In the genomic region with DNA sequence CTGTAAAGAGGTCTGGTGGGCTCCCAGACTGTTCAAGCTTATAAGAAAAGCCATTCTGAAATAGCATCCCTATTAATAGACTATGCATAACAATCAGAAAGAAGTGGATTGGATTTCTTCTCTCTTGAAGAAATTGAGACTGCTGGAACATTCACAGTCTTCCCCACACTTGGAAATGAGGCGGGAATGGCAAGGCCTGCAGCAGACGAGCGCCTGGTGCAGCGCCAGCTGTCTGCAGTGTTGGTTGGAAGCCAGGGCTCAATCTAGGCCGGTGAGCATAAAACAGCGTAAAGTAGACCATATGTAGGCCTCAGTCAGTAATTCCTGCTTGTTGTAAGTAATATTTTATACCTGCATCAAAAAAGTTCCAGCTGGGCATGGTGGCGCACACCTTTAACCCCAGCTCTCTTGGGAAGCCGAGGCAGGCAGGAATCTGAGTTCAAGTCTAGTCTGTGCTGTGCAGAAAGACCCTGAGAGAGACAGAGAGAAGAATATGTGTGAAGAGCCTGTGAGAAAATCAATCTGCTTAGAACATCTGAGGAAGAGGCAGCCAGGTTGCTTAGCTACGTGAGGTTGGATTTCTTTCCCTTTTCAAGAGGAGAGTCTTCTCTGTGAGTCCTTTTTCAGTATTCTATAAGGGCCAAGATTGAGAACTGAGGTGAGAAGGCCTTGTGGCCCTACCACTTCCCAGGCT, we compare ENCODE assay signal across 10 mouse cellular contexts. TPM values are rescaled to one million over a fixed set of nuclear protein-coding genes. Genes with fewer than 3 reads are reported as not detected.
A peak's percentile ranks its signal among the peaks of the same experiment; 100 is the strongest.
DNase-seq lines count a peak whose midpoint lies in the region; ATAC-seq and TF ChIP-seq lines count a peak whose summit lies in the region.
"Had no signal": no experiment of that assay in that cellular context is flagged by ENCODE, and none has a peak within 500 bp of the region (broad histone marks: within the 10 kb centered on the region; RNA-seq: fewer than 3 reads in every experiment).

No protein-coding gene starts in this region.

- H3K9me3 ChIP-seq in lung, postnatal 0 days (ENCODE audit: low read length), result no peaks in the 10 kb centered on the region
- no peaks in the 10 kb centered on the region for H3K9me3 ChIP-seq in intestine, embryonic 15.5 days
- H3K9me3 ChIP-seq in kidney, embryonic 16.5 days (ENCODE audit: low read length), result no peaks in the 10 kb centered on the region
- H3K9me3 ChIP-seq: midbrain, embryonic 12.5 days had no signal

- no peak for TF ChIP-seq EP300 in lung, postnatal 0 days (IDR thresholded peaks at IDR 0.05)

- TF ChIP-seq POLR2A in cortical plate, adult 2 months (IDR thresholded peaks at IDR 0.05; ENCODE audit: extremely low read depth, insufficient read depth, low read length), result no peak

- H3K27ac ChIP-seq in lung, postnatal 0 days (ENCODE audit: low read length), result no peak overlapping the region
- H3K27ac ChIP-seq in cortical plate, adult 2 months (ENCODE audit: insufficient read depth, low read length), result peak overlapping the region; percentile 59; the same call in 1 of the 2 replicates
- no peak overlapping the region for H3K27ac ChIP-seq in intestine, embryonic 15.5 days
- H3K27ac ChIP-seq in kidney, embryonic 16.5 days (ENCODE audit: low read length), result no peak overlapping the region
- H3K27ac ChIP-seq: midbrain, embryonic 12.5 days had no signal

- no peaks in the 10 kb centered on the region for H3K27me3 ChIP-seq in lung, postnatal 0 days (replicated peaks; ENCODE audit: insufficient read depth, low read length)
- no peaks in the 10 kb centered on the region for H3K27me3 ChIP-seq in intestine, embryonic 15.5 days (replicated peaks)
- no peaks in the 10 kb centered on the region for H3K27me3 ChIP-seq in kidney, embryonic 16.5 days (ENCODE audit: insufficient read depth, low read length)
- H3K27me3 ChIP-seq: midbrain, embryonic 12.5 days had no signal

- 0 out of 2 replicates have a peak, but pooled peaks cover 3% of the 10 kb centered on the region for H3K36me3 ChIP-seq in lung, postnatal 0 days (ENCODE audit: insufficient read depth, low read length)
- no peaks in the 10 kb centered on the region for H3K36me3 ChIP-seq in intestine, embryonic 15.5 days
- peaks cover 11% of the 10 kb centered on the region; the same call in 1 of the 2 replicates for H3K36me3 ChIP-seq in kidney, embryonic 16.5 days (ENCODE audit: insufficient read depth, low read length)

- no peak for TF ChIP-seq CTCF in lung, postnatal 0 days (IDR thresholded peaks at IDR 0.05)
- no peak for TF ChIP-seq CTCF in cortical plate, adult 2 months (IDR thresholded peaks at IDR 0.05; ENCODE audit: extremely low read depth, insufficient read depth, low read length)

- 68% methylated on average over 9 of the region's 9 CpGs for WGBS in lung, postnatal 0 days
- 79% methylated on average over 9 of the region's 9 CpGs for WGBS in intestine, embryonic 15.5 days
- WGBS in kidney, embryonic 16.5 days, result 89% methylated on average over 9 of the region's 9 CpGs

- ATAC-seq in lung, postnatal 0 days, result no peak
- ATAC-seq in intestine, embryonic 15.5 days, result no peak
- no peak for ATAC-seq in kidney, embryonic 16.5 days (ENCODE audit: low FRiP score, low TSS enrichment)

- no peak overlapping the region for H3K4me3 ChIP-seq in lung, postnatal 0 days (ENCODE audit: low read depth, low read length)
- H3K4me3 ChIP-seq in cortical plate, adult 2 months (ENCODE audit: insufficient read depth, low read length), result no peak overlapping the region
- no peak overlapping the region for H3K4me3 ChIP-seq in intestine, embryonic 15.5 days (replicated peaks)
- no peak overlapping the region for H3K4me3 ChIP-seq in kidney, embryonic 16.5 days (ENCODE audit: low read length)
- H3K4me3 ChIP-seq: midbrain, embryonic 12.5 days had no signal

- peak; percentile 28 for DNase-seq in lung, postnatal 0 days (ENCODE audit: low spot score)
- no peak for DNase-seq in lung, adult 18-20 months
- peak; percentile 64 for DNase-seq in layer of hippocampus, adult 9-11 months
- peak; percentile 76 for DNase-seq in right cerebral cortex, postnatal 14 days
- no peak for DNase-seq in heart, adult 18-20 months
- DNase-seq: thymus, postnatal 25 days had no signal

- H3K9ac ChIP-seq in lung, postnatal 0 days (replicated peaks; ENCODE audit: low read depth), result no peak overlapping the region
- no peak overlapping the region for H3K9ac ChIP-seq in intestine, embryonic 15.5 days
- no peak overlapping the region for H3K9ac ChIP-seq in kidney, embryonic 16.5 days (replicated peaks; ENCODE audit: low read length)
- H3K9ac ChIP-seq: midbrain, embryonic 12.5 days had no signal

- H3K4me2 ChIP-seq in lung, postnatal 0 days (replicated peaks; ENCODE audit: low read depth, low read length), result no peak overlapping the region
- H3K4me2 ChIP-seq in intestine, embryonic 15.5 days (replicated peaks), result no peak overlapping the region
- H3K4me2 ChIP-seq in kidney, embryonic 16.5 days (replicated peaks; ENCODE audit: low read depth, low read length), result no peak overlapping the region
- H3K4me2 ChIP-seq: midbrain, embryonic 12.5 days had no signal

- peaks cover 6% of the 10 kb centered on the region; the same call in 1 of the 2 replicates for H3K4me1 ChIP-seq in lung, postnatal 0 days (ENCODE audit: insufficient read depth, low read depth, low read length)
- H3K4me1 ChIP-seq in cortical plate, adult 2 months (ENCODE audit: control insufficient read depth, insufficient read depth, low read length), result peaks cover 8% of the 10 kb centered on the region
- no peaks in the 10 kb centered on the region for H3K4me1 ChIP-seq in intestine, embryonic 15.5 days (replicated peaks)
- peaks cover 12% of the 10 kb centered on the region for H3K4me1 ChIP-seq in kidney, embryonic 16.5 days (ENCODE audit: insufficient read depth, low read length)
- H3K4me1 ChIP-seq: midbrain, embryonic 12.5 days had no signal

RNA-seq across cellular contexts. Expression of a gene that starts 8.5 kb away (rescaled TPM):
- 106 and 107 TPM in 2 replicates for polyA plus RNA-seq in lung, postnatal 0 days (2015; fragmentation: Nextera tagmentation; extraction: Ambion mirVana)
- 69.4 and 73.0 TPM in 2 replicates for polyA plus RNA-seq in cortical plate, adult 2 months (2012; rRNA removed)
- total RNA-seq in heart, adult 18-20 months (2021), result 10 to 100 TPM; 71.6 to 78.8 TPM
- polyA plus RNA-seq in intestine, embryonic 15.5 days (2015; fragmentation: Nextera tagmentation; extraction: Ambion mirVana), result 151 and 155 TPM in 2 replicates
- polyA plus RNA-seq in kidney, embryonic 16.5 days (2015; fragmentation: Nextera tagmentation; extraction: Ambion mirVana), result 137 and 142 TPM in 2 replicates

RNA-seq across cellular contexts. Expression of a gene that starts 9.0 kb away (rescaled TPM):
- 12.4 and 14.5 TPM in 2 replicates for polyA plus RNA-seq in lung, postnatal 0 days (2015; fragmentation: Nextera tagmentation; extraction: Ambion mirVana)
- polyA plus RNA-seq in cortical plate, adult 2 months (2012; rRNA removed), result 4.7 and 5.8 TPM in 2 replicates
- total RNA-seq in heart, adult 18-20 months (2021), result 10 to 100 TPM; 12.3 to 13.1 TPM
- 13.3 and 15.0 TPM in 2 replicates for polyA plus RNA-seq in intestine, embryonic 15.5 days (2015; fragmentation: Nextera tagmentation; extraction: Ambion mirVana)
- polyA plus RNA-seq in kidney, embryonic 16.5 days (2015; fragmentation: Nextera tagmentation; extraction: Ambion mirVana), result 16.0 and 17.9 TPM in 2 replicates

Comparison
In these comparisons a context has a peak if more than half of its experiments do, and no peak if none do; other contexts are left out.
1. DNase-seq: peak in lung, postnatal 0 days (single experiment), layer of hippocampus, adult 9-11 months (single experiment) and right cerebral cortex, postnatal 14 days (single experiment); none in lung, adult 18-20 months (0 of 2) and heart, adult 18-20 months (0 of 2).